Mouse (Mus musculus): ENCODE measurements around the gene Gm45337. TPM values are rescaled to one million over a fixed set of nuclear protein-coding genes. Genes with fewer than 3 reads are reported as not detected.
A peak's percentile ranks its signal among the peaks of the same experiment; 100 is the strongest.
"Not testable (repeated sequence)": the region's sequence is repeated elsewhere in the genome, so short reads cannot be mapped to it uniquely, and the experiment has no call there.

The Gm45337 gene
- total RNA-seq (2014; rRNA removed) (not detected in 2 replicates), polyA plus RNA-seq (2015; fragmentation: Nextera tagmentation; extraction: Ambion mirVana) (not detected in 2 replicates)

- no peak for TF ChIP-seq CTCF (IDR thresholded peaks at IDR 0.05)
- Histone ChIP-seq H3K4me3 (ENCODE audit: low read depth, low read length) (no peak within 1 kb of the TSS), H3K9ac (replicated peaks; ENCODE audit: low read length, poor library complexity, severe bottlenecking) (no peak within 1 kb of the TSS), H3K27me3 (ENCODE audit: insufficient read depth, low read length) (no peaks in the 10 kb centered on the region), H3K27ac (ENCODE audit: low read depth, low read length) (no peak within 1 kb of the TSS), H3K9me3 (ENCODE audit: low read length) (no peaks in the 10 kb centered on the region), H3K4me1 (ENCODE audit: insufficient read depth, low read length) (no peaks in the 10 kb centered on the region), H3K4me2 (ENCODE audit: low read depth, low read length, poor library complexity, severe bottlenecking) (no peak within 1 kb of the TSS), H3K36me3 (ENCODE audit: insufficient read depth, low read length) (no peaks in the 10 kb centered on the region)
- ATAC-seq (ENCODE audit: low FRiP score) (no peak), DNase-seq (ENCODE audit: low spot score) (no peak)
- WGBS, result 93% methylated on average over 1 of the region's 1 CpGs
These were observed at the start of gene Gm45337 for GRCm38 (mm10) chr7:142144507-142144906. Gm45337 (minus strand) TSS chr7:142144607.

- TF ChIP-seq CTCF (IDR thresholded peaks at IDR 0.05), result no peak
- no peak for ATAC-seq (ENCODE audit: low FRiP score)
- WGBS, result 39% methylated on average over 2 of the region's 2 CpGs
These were observed 45.9 kb upstream of the Gm45337 start, which contains the start of gene Gm10153 for GRCm38 (mm10) chr7:142190289-142190688. Gm10153 (minus strand) TSS chr7:142190389.

DNA sequence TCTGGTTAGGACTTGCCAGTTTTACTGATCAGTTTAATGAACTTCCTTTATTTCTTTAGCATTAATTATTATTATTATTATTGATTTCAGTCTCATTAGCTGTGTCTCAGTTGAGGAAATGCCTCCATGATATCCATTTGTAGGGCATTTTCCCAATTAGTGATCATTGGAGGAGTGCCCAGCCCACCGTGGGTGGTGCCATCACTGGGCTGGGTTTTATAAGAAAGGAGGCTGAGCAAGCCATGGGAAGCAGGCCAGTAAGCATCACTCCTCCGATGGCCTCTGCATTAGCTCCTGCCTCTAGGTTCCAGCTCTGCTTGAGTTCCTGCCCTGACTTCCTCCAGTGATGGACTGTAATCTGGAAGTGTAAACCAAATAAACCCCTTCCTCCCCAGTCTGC, 43.7 kb upstream of the Gm45337 start:
- no peak overlapping the region for H3K27ac ChIP-seq (ENCODE audit: low read depth, low read length)
- no peaks in the 10 kb centered on the region for H3K36me3 ChIP-seq (ENCODE audit: insufficient read depth, low read length)
- H3K9ac ChIP-seq (replicated peaks; ENCODE audit: low read length, poor library complexity, severe bottlenecking), result no peak overlapping the region
- H3K4me1 ChIP-seq (ENCODE audit: insufficient read depth, low read length), result no peaks in the 10 kb centered on the region
- H3K27me3 ChIP-seq (ENCODE audit: insufficient read depth, low read length), result no peaks in the 10 kb centered on the region
- no peak for TF ChIP-seq CTCF (IDR thresholded peaks at IDR 0.05)
- no peak overlapping the region for H3K4me2 ChIP-seq (ENCODE audit: low read depth, low read length, poor library complexity, severe bottlenecking)
- no peak for ATAC-seq (ENCODE audit: low FRiP score)
- 65% methylated on average over 2 of the region's 2 CpGs for WGBS
- DNase-seq (ENCODE audit: low spot score), result no peak
- no peaks in the 10 kb centered on the region for H3K9me3 ChIP-seq (ENCODE audit: low read length)
- H3K4me3 ChIP-seq (ENCODE audit: low read depth, low read length), result no peak overlapping the region

More at GRCm38 (mm10) chr7:142190289-142190688, 45.9 kb upstream of the Gm45337 start, which contains the start of gene Gm10153:
- Histone ChIP-seq H3K27ac (ENCODE audit: low read depth, low read length) (no peak within 1 kb of the TSS), H3K4me2 (ENCODE audit: low read depth, low read length, poor library complexity, severe bottlenecking) (no peak within 1 kb of the TSS), H3K36me3 (ENCODE audit: insufficient read depth, low read length) (no peaks in the 10 kb centered on the region), H3K27me3 (ENCODE audit: insufficient read depth, low read length) (no peaks in the 10 kb centered on the region), H3K4me3 (ENCODE audit: low read depth, low read length) (no peak within 1 kb of the TSS), H3K9ac (replicated peaks; ENCODE audit: low read length, poor library complexity, severe bottlenecking) (no peak within 1 kb of the TSS), H3K4me1 (ENCODE audit: insufficient read depth, low read length) (no peaks in the 10 kb centered on the region), H3K9me3 (ENCODE audit: low read length) (no peaks in the 10 kb centered on the region)
- DNase-seq (ENCODE audit: low spot score), result no peak

- no peak for TF ChIP-seq CTCF (IDR thresholded peaks at IDR 0.05)
These were observed 36.6 kb upstream of the Gm45337 start for GRCm38 (mm10) chr7:142181021-142181420.

GRCm38 (mm10) chr7:142178685-142179084, 34.3 kb upstream of the Gm45337 start:
- Histone ChIP-seq H3K27me3 (ENCODE audit: insufficient read depth, low read length) (no peaks in the 10 kb centered on the region), H3K27ac (ENCODE audit: low read depth, low read length) (no peak overlapping the region), H3K4me2 (ENCODE audit: low read depth, low read length, poor library complexity, severe bottlenecking) (no peak overlapping the region), H3K36me3 (ENCODE audit: insufficient read depth, low read length) (no peaks in the 10 kb centered on the region), H3K9me3 (ENCODE audit: low read length) (no peaks in the 10 kb centered on the region), H3K4me3 (ENCODE audit: low read depth, low read length) (no peak overlapping the region), H3K4me1 (ENCODE audit: insufficient read depth, low read length) (no peaks in the 10 kb centered on the region), H3K9ac (replicated peaks; ENCODE audit: low read length, poor library complexity, severe bottlenecking) (no peak overlapping the region)
- TF ChIP-seq CTCF (IDR thresholded peaks at IDR 0.05), result no peak
- 64% methylated on average over 1 of the region's 1 CpGs for WGBS
- DNase-seq (ENCODE audit: low spot score) (no peak), ATAC-seq (ENCODE audit: low FRiP score) (no peak)

More at GRCm38 (mm10) chr7:142181021-142181420, 36.6 kb upstream of the Gm45337 start:
- DNase-seq (ENCODE audit: low spot score), result peak; percentile 47
- Histone ChIP-seq H3K9me3 (ENCODE audit: low read length) (no peaks in the 10 kb centered on the region), H3K4me2 (ENCODE audit: low read depth, low read length, poor library complexity, severe bottlenecking) (no peak overlapping the region), H3K4me3 (ENCODE audit: low read depth, low read length) (no peak overlapping the region), H3K27ac (ENCODE audit: low read depth, low read length) (no peak overlapping the region), H3K27me3 (ENCODE audit: insufficient read depth, low read length) (no peaks in the 10 kb centered on the region), H3K4me1 (ENCODE audit: insufficient read depth, low read length) (no peaks in the 10 kb centered on the region), H3K36me3 (ENCODE audit: insufficient read depth, low read length) (no peaks in the 10 kb centered on the region), H3K9ac (replicated peaks; ENCODE audit: low read length, poor library complexity, severe bottlenecking) (no peak overlapping the region)
- no peak for ATAC-seq (ENCODE audit: low FRiP score)
- 75% methylated on average over 1 of the region's 1 CpGs for WGBS

DNA sequence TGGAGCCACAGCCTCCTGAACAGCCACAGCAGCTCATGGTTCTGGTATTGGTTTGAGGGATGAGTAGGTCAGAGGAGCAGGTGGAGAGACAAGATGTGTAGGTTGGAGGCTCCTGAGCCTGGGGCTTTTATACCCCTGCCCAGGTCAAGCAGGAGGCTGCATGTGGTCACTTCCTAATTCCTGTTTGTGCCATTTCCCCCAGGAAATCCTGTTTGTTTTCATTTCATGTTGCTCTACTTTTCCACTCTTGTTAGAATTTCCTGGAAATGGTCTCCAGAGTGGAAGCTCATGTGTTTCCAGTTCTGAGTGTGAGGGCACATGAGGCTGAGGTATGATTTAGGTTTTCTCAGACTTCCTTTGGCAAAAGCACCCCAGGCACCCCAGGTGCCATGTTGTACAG, 31.5 kb upstream of the Gm45337 start, which contains the start of gene Krtap5-2:
TSS of gene Krtap5-2 (minus strand) at position 101 of the 400 bp plus-strand sequence.
- not testable (repeated sequence) for ATAC-seq (ENCODE audit: low FRiP score); H3K9me3 ChIP-seq (ENCODE audit: low read length); H3K9ac ChIP-seq (replicated peaks; ENCODE audit: low read length, poor library complexity, severe bottlenecking); H3K36me3 ChIP-seq (ENCODE audit: insufficient read depth, low read length); H3K27ac ChIP-seq (ENCODE audit: low read depth, low read length); H3K4me3 ChIP-seq (ENCODE audit: low read depth, low read length); H3K4me2 ChIP-seq (ENCODE audit: low read depth, low read length, poor library complexity, severe bottlenecking); DNase-seq (ENCODE audit: low spot score); H3K27me3 ChIP-seq (ENCODE audit: insufficient read depth, low read length); H3K4me1 ChIP-seq (ENCODE audit: insufficient read depth, low read length)

All from midbrain, postnatal 0 days (tissue).